Mouse (Mus musculus): ENCODE results near the gene Hoxb5.

Hoxb5 gene

DNA sequence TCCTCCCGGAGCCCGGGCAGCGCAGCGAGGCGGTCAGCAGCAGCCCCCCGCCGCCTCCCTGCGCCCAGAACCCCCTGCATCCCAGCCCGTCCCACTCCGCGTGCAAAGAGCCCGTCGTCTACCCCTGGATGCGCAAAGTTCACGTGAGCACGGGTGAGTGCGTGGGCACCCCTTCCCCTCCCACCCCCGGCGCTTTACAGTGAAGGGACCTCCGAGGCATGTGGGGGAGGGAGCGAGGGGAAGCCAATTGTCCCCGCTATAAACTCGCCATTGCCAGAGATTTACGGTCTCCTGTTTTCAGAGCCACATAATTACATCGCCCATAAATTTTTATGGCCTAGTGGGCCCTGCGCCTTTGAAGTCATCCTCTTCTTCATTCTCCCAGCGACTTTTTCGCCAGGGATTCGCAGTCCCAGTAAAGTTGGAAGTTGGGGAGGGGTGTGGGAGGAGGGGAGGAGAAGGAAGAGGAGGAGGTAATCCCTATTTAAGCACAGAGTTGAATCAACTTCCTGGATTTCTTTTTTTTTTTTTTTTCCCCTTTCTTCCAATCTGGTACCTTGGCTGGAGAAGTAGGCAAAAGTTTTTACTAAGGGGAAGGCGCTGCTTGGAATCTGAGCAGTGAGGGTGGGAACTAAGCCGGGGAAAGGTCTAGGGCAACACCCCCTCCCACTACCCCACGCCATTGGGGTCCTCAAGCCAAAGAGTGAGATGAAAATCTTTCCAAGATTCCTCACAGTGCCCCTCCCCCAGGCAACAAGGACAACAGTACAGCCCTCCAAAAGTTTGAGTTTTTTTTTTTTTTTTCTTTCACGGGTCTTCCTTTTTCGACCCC lies 16.2 kb downstream of the Hoxb5 start:
- DNase-seq, result peak; percentile 82 to 90

DNA sequence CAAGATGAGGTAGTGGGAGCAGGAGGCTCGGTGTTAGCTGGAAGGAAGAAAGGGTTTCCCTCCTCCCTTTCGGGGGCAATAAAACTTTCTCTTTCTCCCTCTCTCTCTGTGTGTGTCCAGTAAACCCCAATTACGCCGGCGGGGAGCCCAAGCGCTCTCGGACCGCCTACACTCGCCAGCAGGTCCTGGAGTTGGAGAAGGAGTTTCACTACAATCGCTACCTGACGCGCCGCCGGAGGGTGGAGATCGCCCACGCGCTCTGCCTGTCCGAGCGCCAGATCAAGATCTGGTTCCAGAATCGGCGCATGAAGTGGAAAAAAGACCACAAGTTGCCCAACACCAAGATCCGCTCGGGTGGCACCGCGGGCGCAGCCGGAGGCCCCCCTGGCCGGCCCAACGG lies 16.8 kb downstream of the Hoxb5 start:
- DNase-seq, result peak; percentile 73 to 85

DNA sequence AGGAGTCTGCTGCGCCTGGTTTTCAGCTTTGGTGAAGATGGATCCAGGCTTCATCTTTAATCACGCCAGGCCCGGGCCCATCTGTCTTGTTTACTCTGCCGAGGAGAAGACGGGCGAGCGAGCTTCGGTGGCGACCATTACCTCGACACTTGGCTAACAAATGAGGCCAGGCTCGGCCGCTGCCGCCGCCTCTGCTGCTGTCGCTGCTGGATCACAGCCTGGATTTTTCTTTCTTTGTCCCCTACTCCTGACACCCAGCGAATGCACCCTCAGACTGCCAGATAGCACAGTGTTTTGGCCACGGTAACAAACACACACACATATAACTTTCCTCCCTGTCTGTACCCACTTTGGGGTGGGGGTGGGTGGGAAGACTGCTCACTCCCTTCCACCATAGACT lies 17.6 kb downstream of the Hoxb5 start:
- peak in 1 of 2 experiments; percentile 69 for DNase-seq

GRCm38 (mm10) chr11:96321846-96322245 lies 18.7 kb downstream of the Hoxb5 start:
- peak in 1 of 2 experiments; percentile 53 for DNase-seq

DNA sequence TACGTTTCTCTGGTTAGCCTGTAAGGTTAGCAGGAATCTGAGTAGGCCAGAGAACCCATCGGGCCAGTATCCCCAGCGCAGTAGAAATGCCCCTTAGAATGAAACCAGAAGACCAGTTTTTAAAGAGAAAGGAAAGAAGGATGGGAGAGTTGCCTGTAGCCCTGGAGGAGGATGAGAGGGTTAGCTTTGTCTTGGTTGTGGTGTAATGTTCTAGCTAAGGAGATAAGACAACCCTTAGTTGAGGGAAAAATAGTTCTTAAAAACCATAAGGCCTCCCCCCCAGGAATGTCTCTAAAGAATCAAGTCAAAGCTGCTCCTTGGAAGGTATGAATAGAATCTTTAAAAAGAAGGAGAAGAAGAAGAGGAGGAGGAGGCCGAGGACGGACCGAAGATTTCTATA lies 19.6 kb downstream of the Hoxb5 start:
- DNase-seq, result no peak

- no peak for DNase-seq
Measured at GRCm38 (mm10) chr11:96323154-96323553, 20.0 kb downstream of the Hoxb5 start, which contains the start of gene Hoxb3. Gene Hoxb3, plus strand, starts transcription at chr11:96323326.

DNA sequence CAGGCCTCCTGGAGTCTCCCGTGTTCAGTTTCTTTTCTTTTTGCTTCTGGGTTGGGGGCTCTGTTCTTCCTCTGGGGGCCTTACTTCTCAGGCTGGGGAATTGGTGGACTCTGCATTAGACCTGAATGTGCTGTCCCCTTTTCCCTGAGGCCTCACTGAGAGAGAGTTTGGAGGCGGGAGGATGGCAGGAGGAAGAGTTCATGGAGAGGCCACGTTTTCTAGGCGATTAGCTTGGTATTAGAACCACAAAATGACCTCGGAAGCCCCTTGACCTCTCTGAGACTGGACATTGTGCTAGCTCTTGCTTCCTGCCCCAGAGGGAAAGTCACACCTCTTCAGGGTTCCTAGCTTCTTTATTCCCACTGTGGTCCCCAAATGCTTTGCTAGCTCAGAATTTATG lies 21.0 kb downstream of the Hoxb5 start:
- DNase-seq, result peak in 1 of 2 experiments; percentile 53

DNA sequence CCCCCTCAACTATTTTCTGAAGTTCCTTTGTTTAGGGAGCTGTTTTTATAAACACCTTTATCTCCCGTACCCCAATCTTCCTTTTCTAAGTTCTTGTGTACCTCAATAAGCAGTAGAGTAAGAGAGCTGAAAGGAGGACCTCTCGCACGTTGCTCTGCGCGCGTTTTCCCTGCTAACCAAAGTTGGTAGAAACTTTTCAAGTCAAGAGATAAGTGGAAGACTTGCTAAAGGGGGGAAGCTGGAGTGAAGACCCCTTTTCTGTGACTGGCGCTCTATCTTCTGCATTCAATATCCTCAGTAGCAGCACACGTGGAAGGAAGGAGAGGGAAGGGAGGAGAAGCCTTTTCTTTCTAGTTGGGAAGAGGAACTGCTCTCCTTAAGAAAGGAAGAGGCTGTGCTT lies 21.8 kb downstream of the Hoxb5 start:
- DNase-seq, result no peak

DNA sequence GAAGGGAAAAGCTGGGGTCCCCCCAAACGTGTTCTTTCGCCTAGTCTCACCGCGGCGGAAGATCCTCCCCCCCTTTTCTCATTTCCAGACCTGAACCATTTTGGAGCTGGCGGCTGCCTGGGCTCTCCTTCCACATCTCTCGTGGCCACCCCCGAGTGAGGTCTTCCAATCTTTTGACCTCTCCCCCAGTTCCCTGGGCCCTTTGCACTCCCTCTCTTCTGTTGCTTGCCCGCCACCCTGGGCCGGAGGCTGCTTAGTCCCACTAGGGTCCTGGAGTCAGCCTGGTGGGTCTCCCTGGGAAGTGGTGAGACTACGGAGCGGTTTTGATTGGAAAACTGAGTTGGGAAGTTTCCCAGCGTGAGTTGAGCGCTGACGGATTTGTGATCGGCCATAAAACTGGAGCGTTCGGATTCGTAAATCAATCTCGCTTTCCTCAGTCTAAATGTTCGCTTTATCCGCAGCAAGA lies 22.6 kb downstream of the Hoxb5 start:
- peak; percentile 66 to 78 for DNase-seq

GRCm38 (mm10) chr11:96326705-96327104 lies 23.6 kb downstream of the Hoxb5 start:
- DNase-seq, result peak in 1 of 2 experiments; percentile 46

DNA sequence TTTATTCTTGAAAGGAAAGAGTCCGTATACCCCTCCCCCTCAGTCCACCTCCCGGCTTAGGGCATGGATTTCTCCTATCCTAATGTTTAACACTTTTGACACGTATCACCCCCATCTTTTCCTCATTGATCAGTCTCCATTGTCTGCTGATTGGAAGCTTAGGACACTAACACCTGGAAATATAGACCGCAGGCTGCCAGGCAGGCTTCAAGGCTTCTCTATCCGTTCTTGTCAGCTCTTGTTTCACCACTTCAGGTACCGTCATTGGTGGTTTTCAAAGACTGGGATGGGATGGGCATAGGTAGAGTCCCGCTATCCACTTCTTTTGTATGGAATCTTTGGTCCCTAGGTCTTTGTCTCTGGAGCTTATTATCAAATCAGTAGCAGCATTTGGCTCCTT lies 24.0 kb downstream of the Hoxb5 start:
- DNase-seq, result no peak

- no peak for DNase-seq
Measured at GRCm38 (mm10) chr11:96327750-96328149, 24.6 kb downstream of the Hoxb5 start.

DNA sequence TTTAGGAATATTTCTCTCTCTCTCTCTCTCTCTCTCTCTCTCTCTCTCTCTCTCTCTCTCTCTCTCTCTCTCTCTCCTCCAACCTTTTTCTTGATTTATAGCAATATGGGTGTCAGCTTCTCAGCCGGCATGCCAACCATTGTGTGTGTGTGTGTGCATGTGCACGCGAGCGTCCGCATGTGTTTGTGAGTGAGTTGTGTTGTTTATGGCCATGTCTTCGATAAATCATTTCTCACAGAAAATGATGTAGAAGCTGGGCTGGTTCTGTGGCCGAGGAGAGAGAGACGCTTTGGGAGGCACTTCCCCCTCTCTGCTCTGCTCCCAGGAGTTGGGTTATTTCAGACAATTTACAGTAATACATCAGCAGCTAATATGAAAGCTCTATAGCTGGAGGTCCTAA lies 25.5 kb downstream of the Hoxb5 start:
- peak in 1 of 2 experiments; percentile 37 for DNase-seq

- DNase-seq, result peak in 1 of 2 experiments; percentile 57
Measured at GRCm38 (mm10) chr11:96332105-96332504, 29.0 kb downstream of the Hoxb5 start.

GRCm38 (mm10) chr11:96332618-96333032 lies 29.5 kb downstream of the Hoxb5 start:
- DNase-seq, result peak; percentile 59 to 70

DNA sequence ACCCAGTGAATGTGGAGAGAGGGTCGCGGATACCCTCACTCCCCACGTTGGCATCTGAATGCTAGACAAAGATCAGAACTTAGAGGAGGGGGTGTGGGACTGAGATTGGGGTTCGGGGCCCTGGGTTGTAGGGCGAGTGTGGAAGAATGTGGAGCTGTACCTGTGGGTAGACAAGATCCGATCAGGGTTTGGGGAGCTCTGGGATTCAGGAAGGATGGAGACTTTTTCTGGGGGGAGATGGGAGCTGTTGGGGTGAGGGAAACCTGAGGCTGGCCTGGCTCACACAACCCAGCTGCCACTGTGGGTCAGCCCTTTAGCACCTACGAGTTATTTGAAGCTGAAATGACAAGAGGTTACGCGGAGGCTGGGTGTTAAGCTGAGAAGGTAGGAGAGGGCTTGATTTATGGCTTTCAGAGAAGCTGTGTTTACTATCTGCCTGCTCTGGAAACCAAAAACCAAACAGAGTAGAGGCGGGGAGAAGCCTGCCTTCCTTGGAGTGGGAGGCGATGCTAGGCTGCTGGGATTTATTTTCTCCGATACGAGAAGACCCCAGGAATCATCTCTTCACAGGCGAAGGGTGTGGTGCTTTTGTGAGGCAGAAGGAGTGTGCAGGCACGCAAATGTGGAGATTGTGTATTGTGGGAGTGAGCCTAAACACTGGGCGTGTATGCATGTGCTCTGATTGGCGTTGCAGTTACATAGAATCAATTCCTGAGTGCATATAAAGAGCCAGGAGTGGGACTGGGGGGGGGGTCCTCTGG lies 30.3 kb downstream of the Hoxb5 start:
- peak in 1 of 2 experiments; percentile 60 for DNase-seq

GRCm38 (mm10) chr11:96334002-96334364 lies 30.8 kb downstream of the Hoxb5 start:
- DNase-seq, result peak in 1 of 2 experiments; percentile 69

- peak in 1 of 2 experiments; percentile 65 for DNase-seq
Measured at GRCm38 (mm10) chr11:96334998-96335397, 31.9 kb downstream of the Hoxb5 start.

GRCm38 (mm10) chr11:96336597-96336996 lies 33.5 kb downstream of the Hoxb5 start:
- DNase-seq, result peak; percentile 41 to 50

DNA sequence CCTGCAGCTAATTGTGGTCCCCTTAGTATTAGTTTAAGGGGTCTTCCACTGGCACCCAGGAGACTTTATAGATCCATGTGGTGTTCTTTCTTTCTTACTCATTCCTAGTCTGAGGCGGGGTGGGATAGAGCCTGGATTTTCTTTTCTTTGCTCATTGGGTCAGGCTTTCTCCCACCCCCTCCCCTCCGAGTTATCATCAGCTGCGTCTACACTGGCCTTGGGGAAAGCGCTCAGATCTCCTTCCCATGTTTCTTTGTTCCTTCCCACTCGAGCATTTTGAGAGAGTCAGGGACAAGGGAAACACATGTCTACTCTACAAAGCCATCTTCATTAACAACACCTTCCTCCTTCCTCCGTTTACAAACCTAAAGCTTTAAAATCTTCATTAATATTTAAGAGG lies 33.9 kb downstream of the Hoxb5 start:
- DNase-seq, result peak in 1 of 2 experiments; percentile 1

DNA sequence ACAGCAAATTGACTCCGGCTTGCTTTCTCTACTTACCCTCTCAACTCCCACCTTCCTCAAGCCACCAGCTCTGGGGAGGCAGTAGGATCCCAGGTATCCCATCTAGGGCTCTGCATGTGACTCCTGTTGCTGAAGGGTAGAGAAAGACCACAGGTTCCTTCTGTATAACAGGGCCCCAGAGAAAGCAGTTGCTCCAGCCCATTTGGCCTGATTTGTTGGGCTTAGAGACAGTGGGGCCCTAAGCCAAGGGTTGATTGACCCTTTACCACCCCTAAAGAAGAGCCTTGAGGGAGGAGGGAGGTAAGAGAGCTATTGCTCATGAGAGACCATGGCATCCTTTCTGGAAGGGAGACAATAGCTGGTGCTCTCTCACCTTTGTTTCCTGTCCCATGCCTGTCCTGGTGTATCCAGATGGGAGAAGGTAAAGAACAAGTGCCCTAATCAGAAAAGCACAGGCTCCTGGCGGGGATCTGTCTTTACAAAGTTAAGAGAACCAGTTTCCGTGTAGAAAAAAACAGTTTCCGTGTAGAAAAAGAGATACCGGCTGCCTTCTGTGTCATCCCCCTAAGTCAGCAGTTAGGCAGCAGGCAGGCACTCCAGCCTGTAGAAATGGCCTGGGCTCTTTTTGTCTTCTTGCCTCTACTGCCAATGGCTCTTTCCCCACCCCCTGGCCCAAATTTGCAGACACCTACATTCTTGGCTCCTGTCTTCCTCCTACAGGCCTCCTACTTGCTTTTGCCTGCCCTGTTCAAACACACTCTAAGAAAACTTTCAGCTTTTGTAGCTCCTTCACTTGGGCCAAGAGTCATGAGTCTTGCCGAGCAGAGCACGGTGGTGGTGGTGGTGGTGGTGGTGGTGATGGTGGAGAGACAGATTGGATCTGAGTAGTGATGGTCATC lies 36.1 kb downstream of the Hoxb5 start:
- peak; percentile 10 to 42 for DNase-seq

- DNase-seq, result peak; percentile 75 to 83
Measured at GRCm38 (mm10) chr11:96340698-96341365, 37.7 kb downstream of the Hoxb5 start.

All from kidney, postnatal 4 days (tissue).